Mouse (Mus musculus) stomach, postnatal 0 days (tissue): ENCODE data around the gene Hoxa13.

Source experiments
- CTCF ChIP-seq: IDR thresholded peaks from 2 replicates; pipeline ENCODE4 v1.5.1; 2016; ENCODE audit warnings: antibody characterized with exemption, low read depth, mild to moderate bottlenecking, moderate library complexity
- EP300 ChIP-seq: optimal IDR thresholded peaks from 2 replicates; pipeline ENCODE3; 2016; ENCODE audit warnings: antibody characterized with exemption

GRCm38 (mm10) chr6:52220865-52221310 lies 39.8 kb downstream of the Hoxa13 start:
- TF ChIP-seq CTCF: no peak
- no peak for TF ChIP-seq EP300
